Mouse (Mus musculus) frontal cortex, postnatal 10 days (tissue): ENCODE measurements at regions not wholly inside any gene's neighbourhood (a gene's known extent, or its start where the extent isn't known, plus 50 kb on each side); places are given as distances from the start of the nearest gene placed in this dataset.

Experiments used
- DNase-seq, 2 experiments: peaks; one replicate each; pipeline ENCODE4 v3.0.0; 2022; ENCODE audit warnings: low spot score in 2 of 2, mixed read lengths in 1 of 2

DNA sequence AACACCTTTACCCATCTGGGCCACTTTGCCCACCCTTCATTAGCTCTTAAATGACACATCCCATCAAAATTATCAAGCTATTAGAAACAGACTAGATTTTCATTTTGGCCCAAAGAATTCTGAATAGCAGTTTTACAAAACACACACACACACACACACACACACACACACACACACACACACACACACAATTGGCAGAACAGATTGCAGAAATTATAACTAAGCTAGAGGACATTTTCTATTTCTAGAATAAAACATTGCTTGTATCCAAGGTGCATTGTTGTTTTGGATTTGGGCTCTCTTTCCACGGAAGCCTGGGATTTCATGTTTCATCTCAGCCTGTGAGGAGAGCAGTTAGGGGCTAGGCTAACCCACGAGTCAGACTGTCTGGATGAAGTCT is 455.1 kb downstream of the Etnk1 start:
- no peak for DNase-seq

GRCm38 (mm10) chr6:143624901-143625300 is 457.9 kb downstream of the Etnk1 start:
- DNase-seq: no peak

GRCm38 (mm10) chr6:143631581-143631980 is 464.6 kb downstream of the Etnk1 start:
- DNase-seq: no peak

GRCm38 (mm10) chr6:143633710-143634109 is 466.7 kb downstream of the Etnk1 start:
- DNase-seq: no peak

- DNase-seq: no peak
These were observed 467.3 kb downstream of the Etnk1 start for GRCm38 (mm10) chr6:143634334-143634733.

DNA sequence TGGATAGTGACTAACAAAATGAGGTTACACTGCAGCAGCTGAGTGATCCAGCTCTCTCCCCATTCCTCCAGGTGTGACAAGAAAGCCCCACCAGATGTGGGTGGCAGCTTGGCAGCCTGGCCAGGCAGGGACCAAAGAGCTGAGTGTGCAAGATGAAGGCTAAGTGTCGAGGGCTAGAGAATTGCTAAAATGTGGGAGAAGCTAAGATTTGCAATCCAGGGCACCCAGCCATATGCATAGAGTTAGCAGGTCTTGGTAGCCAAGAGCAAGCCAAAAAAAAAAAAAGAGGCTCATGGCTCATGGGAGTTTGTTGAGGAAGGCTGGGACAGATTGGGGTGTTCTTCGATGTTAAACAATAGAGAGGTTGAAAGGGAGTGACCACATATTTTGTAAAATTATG is 468.0 kb downstream of the Etnk1 start:
- no peak for DNase-seq

- no peak for DNase-seq
These were observed 473.6 kb downstream of the Etnk1 start for GRCm38 (mm10) chr6:143640652-143641051.

DNA sequence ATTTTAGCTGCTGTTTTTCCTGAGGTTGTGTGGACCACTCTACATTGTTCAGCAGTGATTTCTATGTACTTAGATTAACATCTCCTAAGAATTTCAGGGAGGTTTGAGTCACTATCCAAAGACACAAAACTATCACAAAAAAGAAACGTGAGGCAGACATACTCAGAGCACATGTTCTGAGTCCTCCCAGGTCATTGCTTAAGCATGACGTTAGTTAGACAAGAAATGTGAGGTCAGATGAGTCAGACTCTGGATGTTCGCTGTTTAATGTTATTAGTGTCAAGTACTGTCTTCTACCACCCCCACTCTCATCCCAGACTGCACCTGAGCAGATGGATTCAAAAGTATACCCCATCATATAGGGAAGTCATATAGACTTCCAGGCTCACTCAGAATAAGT is 475.0 kb downstream of the Etnk1 start:
- no peak for DNase-seq

DNA sequence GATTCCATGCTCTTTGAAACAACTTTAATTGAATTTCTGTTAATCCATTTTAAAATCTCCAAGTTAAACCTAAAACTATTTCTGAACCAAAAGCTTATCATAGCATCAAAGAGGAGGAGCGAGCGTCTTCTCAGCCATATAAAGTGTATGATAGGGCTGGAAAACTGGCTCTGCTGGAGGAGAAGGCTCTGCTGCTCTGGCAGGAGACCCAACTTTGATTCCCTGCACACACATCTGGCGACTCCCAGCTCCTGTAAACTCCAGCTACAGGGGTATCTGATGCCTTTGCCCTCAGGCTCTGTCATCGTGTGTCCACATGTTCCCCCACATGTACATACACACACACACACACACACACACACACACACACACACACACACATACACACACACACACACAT is 479.0 kb downstream of the Etnk1 start:
- no peak for DNase-seq

DNA sequence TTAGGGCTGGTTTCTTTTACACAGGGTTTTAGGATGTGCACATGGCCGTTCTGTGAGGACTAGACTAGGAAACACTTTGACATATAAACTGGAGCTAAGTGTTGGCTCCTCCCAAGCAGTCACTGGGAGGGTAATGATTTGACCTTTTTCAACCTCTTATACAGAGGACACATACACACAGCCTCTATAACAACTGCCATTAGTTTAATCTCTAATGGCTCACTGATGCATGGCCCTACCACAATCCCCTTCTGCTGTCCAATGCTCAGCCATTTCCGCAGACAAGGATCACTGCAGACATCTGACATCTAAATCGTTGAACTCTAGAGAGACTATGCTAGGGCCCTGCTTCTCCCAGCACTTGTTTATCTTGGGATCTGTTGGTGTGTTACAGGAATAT is 481.5 kb downstream of the Etnk1 start:
- no peak for DNase-seq

- no peak for DNase-seq
These were observed 489.6 kb downstream of the Etnk1 start for GRCm38 (mm10) chr6:143656576-143656975.

GRCm38 (mm10) chr6:143660837-143661236 is 493.8 kb downstream of the Etnk1 start:
- no peak for DNase-seq

- no peak for DNase-seq
These were observed 496.3 kb downstream of the Etnk1 start for GRCm38 (mm10) chr6:143663306-143663705.

DNA sequence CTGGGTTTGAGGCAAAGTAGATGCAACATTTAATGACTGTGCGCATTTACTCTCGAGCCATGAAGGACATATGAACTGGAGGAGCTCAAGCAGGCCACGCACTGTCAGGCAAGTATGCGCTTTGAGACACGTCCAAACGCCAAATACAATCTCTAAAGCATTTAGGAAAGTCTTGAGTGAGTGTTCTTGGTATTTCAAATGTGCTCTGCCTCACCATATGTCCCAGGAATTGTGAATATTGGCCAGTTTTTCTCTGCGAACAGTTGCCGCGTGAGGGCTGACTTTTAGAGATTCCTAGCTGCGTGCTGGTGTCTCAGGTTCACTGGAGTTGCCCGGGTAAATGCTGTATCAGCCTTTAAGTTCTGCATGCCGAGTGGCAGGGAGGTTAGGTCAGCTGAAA is 498.4 kb downstream of the Etnk1 start:
- no peak for DNase-seq

DNA sequence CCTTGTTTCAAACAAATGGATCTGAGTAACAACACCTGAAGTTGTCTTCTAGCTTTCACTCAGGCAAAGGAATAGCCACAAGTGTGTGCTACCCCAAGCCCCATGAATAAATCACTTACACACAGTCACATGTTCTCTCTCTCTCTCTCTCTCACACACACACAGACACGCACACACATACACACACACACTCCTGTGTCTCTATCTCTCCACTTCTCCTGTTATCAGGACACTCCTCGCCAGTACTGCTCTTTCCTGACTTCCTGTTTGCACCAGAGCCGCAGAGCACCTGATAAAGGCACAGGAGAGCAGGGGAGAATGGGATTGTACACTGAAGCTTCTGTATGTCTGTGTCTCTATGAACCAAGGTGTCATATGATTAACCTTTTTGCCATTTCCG is 501.5 kb downstream of the Etnk1 start:
- DNase-seq: no peak

DNA sequence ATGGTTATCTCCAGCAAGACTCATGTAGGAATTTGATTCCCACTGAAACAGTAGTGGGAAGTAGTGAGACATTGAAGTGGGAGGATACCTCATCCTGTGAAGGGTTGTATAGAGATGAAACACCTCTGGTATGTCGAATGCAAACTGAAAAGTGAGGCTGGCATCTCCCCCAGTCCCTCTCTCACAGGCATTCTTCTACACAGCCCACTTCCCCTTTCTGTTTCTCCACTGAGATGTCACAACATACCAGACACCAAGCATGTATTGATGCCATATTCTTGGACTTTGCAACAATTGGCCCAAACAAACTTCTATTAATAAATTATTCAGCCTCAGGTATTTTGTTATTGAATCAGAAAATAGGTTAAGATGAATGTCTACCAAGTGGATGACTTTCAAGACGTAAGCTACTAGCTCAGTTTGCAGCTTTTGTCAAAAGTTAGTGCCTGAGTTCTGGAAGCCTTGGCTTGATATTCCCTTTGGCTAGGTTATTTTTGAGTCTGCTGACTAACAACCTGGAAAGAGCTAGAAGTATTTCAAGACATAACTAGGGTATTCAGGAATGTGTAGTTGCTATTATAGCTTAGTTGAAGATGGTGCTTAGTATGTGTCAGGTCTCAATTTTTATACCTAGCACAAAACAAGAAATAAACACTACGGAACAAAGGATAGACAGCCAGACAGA is 502.6 kb downstream of the Etnk1 start:
- DNase-seq: no peak

DNA sequence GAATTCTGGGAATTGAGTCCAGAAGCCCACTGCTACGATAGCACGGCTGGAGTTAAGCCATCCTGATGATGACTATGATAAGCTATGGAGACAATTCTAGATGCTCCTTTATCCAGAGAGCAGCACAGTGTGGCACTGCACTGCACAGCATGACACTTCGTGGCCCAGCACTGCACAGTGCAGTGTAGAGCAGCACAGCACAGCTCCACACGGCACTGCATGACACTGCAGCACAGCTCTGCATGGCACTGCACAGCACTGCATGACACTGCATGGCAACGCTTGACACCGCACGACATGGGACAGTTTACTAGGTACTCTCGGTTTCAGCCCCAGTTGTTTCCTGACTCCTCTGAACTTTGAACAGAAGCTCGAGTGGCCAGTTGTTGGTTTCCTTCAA is 523.1 kb downstream of the Etnk1 start:
- DNase-seq: no peak

- DNase-seq: no peak
These were observed 523.8 kb downstream of the Etnk1 start for GRCm38 (mm10) chr6:143690866-143691265.

- no peak for DNase-seq
These were observed 531.0 kb downstream of the Etnk1 start for GRCm38 (mm10) chr6:143697997-143698396.

GRCm38 (mm10) chr6:143703984-143704383 is 537.0 kb downstream of the Etnk1 start:
- no peak for DNase-seq

GRCm38 (mm10) chr6:143706451-143706850 is 539.4 kb downstream of the Etnk1 start:
- no peak for DNase-seq

GRCm38 (mm10) chr6:143714461-143714860 is 547.4 kb downstream of the Etnk1 start:
- DNase-seq: no peak

- no peak for DNase-seq
These were observed 583.1 kb downstream of the Etnk1 start for GRCm38 (mm10) chr6:143750074-143750473.
